Mouse (Mus musculus) ES-E14 (cell line): Measurements from ENCODE around the gene Fam57a.

Experiments
- HCFC1 ChIP-seq: IDR thresholded peaks from 2 replicates; pipeline ENCODE4 v1.6.1; 2012; ENCODE audit warnings: low read length, inconsistent platforms, borderline replicate concordance; ENCODE audit not compliant: insufficient read depth
- MAFK ChIP-seq: IDR thresholded peaks from 2 replicates; pipeline ENCODE4 v1.6.1; 2014; ENCODE audit warnings: mild to moderate bottlenecking, low read depth, low read length, inconsistent platforms; ENCODE audit not compliant: insufficient read depth
- ZNF384 ChIP-seq: IDR thresholded peaks from 2 replicates; pipeline ENCODE4 v1.6.1; 2012; ENCODE audit warnings: low read depth, low read length, inconsistent platforms

- TF ChIP-seq HCFC1, result no peak
- TF ChIP-seq ZNF384, result no peak
- no peak for TF ChIP-seq MAFK
Observed at GRCm38 (mm10) chr11:76216049-76216540, 36.6 kb downstream of the Fam57a start.
